Mouse (Mus musculus): ENCODE results near the gene Slit3. TPM values are rescaled to one million over a fixed set of nuclear protein-coding genes. Genes with fewer than 3 reads are reported as not detected.

Slit3 gene
- polyA plus RNA-seq, 1 experiment from 2014 or later: 25.9 TPM

- Histone ChIP-seq H3K9ac (no peak overlapping the region), H3K4me3 (no peak overlapping the region), H3K36me3 (no peaks in the 10 kb centered on the region), H3K27me3 (0 out of 2 replicates have a peak, but pooled peaks cover 12% of the 10 kb centered on the region), H3K4me2 (no peak overlapping the region), H3K4me1 (replicated peaks) (no peaks in the 10 kb centered on the region), H3K27ac (no peak overlapping the region), H3K9me3 (no peaks in the 10 kb centered on the region)
- no peak for ATAC-seq (ENCODE audit: low FRiP score)
- 37% methylated on average over 11 of the region's 11 CpGs for WGBS
These were observed 319.2 kb downstream of the Slit3 start for GRCm38 (mm10) chr11:35440186-35440585.

GRCm38 (mm10) chr11:35444489-35445100, 323.6 kb downstream of the Slit3 start:
- H3K4me3 ChIP-seq: no peak overlapping the region
- WGBS: 69% methylated on average over 6 of the region's 6 CpGs
- H3K9ac ChIP-seq: no peak overlapping the region
- no peak overlapping the region for H3K27ac ChIP-seq
- H3K27me3 ChIP-seq: peaks cover 8% of the 10 kb centered on the region; the same call in 1 of the 2 replicates
- H3K9me3 ChIP-seq: no peaks in the 10 kb centered on the region
- ATAC-seq (ENCODE audit: low FRiP score): no peak
- H3K4me2 ChIP-seq: no peak overlapping the region
- H3K36me3 ChIP-seq: no peaks in the 10 kb centered on the region
- H3K4me1 ChIP-seq (replicated peaks): no peaks in the 10 kb centered on the region

- peaks cover 25% of the 10 kb centered on the region for H3K27me3 ChIP-seq
- peaks cover 5% of the 10 kb centered on the region; the same call in 1 of the 2 replicates for H3K4me1 ChIP-seq (replicated peaks)
- H3K9me3 ChIP-seq: no peaks in the 10 kb centered on the region
- H3K27ac ChIP-seq: no peak overlapping the region
- WGBS: 77% methylated on average over 9 of the region's 9 CpGs
- no peak overlapping the region for H3K9ac ChIP-seq
- ATAC-seq (ENCODE audit: low FRiP score): no peak
- no peak overlapping the region for H3K4me2 ChIP-seq
- no peaks in the 10 kb centered on the region for H3K36me3 ChIP-seq
- no peak overlapping the region for H3K4me3 ChIP-seq
These were observed 326.9 kb downstream of the Slit3 start for GRCm38 (mm10) chr11:35447951-35448350.

- Histone ChIP-seq H3K4me1 (replicated peaks) (peaks cover 16% of the 10 kb centered on the region), H3K9ac (no peak overlapping the region), H3K27me3 (peaks cover 26% of the 10 kb centered on the region), H3K4me2 (no peak overlapping the region), H3K36me3 (no peaks in the 10 kb centered on the region), H3K4me3 (no peak overlapping the region), H3K27ac (no peak overlapping the region), H3K9me3 (no peaks in the 10 kb centered on the region)
- ATAC-seq (ENCODE audit: low FRiP score): no peak
- WGBS: 85% methylated on average over 6 of the region's 6 CpGs
These were observed 328.2 kb downstream of the Slit3 start for GRCm38 (mm10) chr11:35449199-35449598.

- no peak for ATAC-seq (ENCODE audit: low FRiP score)
- peaks cover 26% of the 10 kb centered on the region for H3K27me3 ChIP-seq
- no peaks in the 10 kb centered on the region for H3K9me3 ChIP-seq
- no peak overlapping the region for H3K4me2 ChIP-seq
- no peaks in the 10 kb centered on the region for H3K36me3 ChIP-seq
- 30% methylated on average over 4 of the region's 4 CpGs for WGBS
- no peak overlapping the region for H3K27ac ChIP-seq
- H3K4me1 ChIP-seq (replicated peaks): peaks cover 30% of the 10 kb centered on the region
- H3K9ac ChIP-seq: no peak overlapping the region
- H3K4me3 ChIP-seq: no peak overlapping the region
These were observed 330.6 kb downstream of the Slit3 start for GRCm38 (mm10) chr11:35451636-35452035.

- ATAC-seq (ENCODE audit: low FRiP score): peak; percentile 72
- Histone ChIP-seq H3K9ac (no peak overlapping the region), H3K27me3 (peaks cover 26% of the 10 kb centered on the region), H3K4me1 (replicated peaks) (peaks cover 30% of the 10 kb centered on the region), H3K27ac (no peak overlapping the region), H3K4me2 (no peak overlapping the region), H3K36me3 (no peaks in the 10 kb centered on the region), H3K9me3 (no peaks in the 10 kb centered on the region), H3K4me3 (no peak overlapping the region)
- 24% methylated on average over 5 of the region's 5 CpGs for WGBS
These were observed 331.4 kb downstream of the Slit3 start for GRCm38 (mm10) chr11:35452413-35452812.

GRCm38 (mm10) chr11:35454191-35454725, 333.2 kb downstream of the Slit3 start:
- peak; percentile 63; the same call in 1 of the 2 replicates for ATAC-seq (ENCODE audit: low FRiP score)
- Histone ChIP-seq H3K27ac (peak overlapping the region; percentile 53), H3K4me2 (0 out of 2 replicates have a peak overlapping the region, but pooled peaks have one; percentile 0), H3K4me1 (replicated peaks) (peaks cover 35% of the 10 kb centered on the region), H3K9me3 (no peaks in the 10 kb centered on the region), H3K4me3 (no peak overlapping the region), H3K9ac (no peak overlapping the region), H3K27me3 (peaks cover 26% of the 10 kb centered on the region), H3K36me3 (no peaks in the 10 kb centered on the region)
- WGBS: 4% methylated on average over 10 of the region's 10 CpGs

GRCm38 (mm10) chr11:35454781-35455180, 333.8 kb downstream of the Slit3 start:
- peaks cover 22% of the 10 kb centered on the region for H3K27me3 ChIP-seq
- no peak overlapping the region for H3K27ac ChIP-seq
- peak; percentile 33; the same call in 1 of the 2 replicates for ATAC-seq (ENCODE audit: low FRiP score)
- no peak overlapping the region for H3K4me2 ChIP-seq
- H3K36me3 ChIP-seq: no peaks in the 10 kb centered on the region
- no peaks in the 10 kb centered on the region for H3K9me3 ChIP-seq
- WGBS: 15% methylated on average over 4 of the region's 4 CpGs
- no peak overlapping the region for H3K9ac ChIP-seq
- H3K4me1 ChIP-seq (replicated peaks): peaks cover 35% of the 10 kb centered on the region
- no peak overlapping the region for H3K4me3 ChIP-seq

- Histone ChIP-seq H3K9ac (no peak overlapping the region), H3K27me3 (peaks cover 9% of the 10 kb centered on the region; the same call in 1 of the 2 replicates), H3K9me3 (no peaks in the 10 kb centered on the region), H3K4me2 (no peak overlapping the region), H3K27ac (no peak overlapping the region), H3K4me3 (no peak overlapping the region), H3K4me1 (replicated peaks) (peaks cover 29% of the 10 kb centered on the region), H3K36me3 (no peaks in the 10 kb centered on the region)
- no peak for ATAC-seq (ENCODE audit: low FRiP score)
- 58% methylated on average over 2 of the region's 2 CpGs for WGBS
These were observed 337.0 kb downstream of the Slit3 start for GRCm38 (mm10) chr11:35458068-35458467.

- ATAC-seq (ENCODE audit: low FRiP score): no peak
- H3K27me3 ChIP-seq: peaks cover 4% of the 10 kb centered on the region; the same call in 1 of the 2 replicates
- H3K9ac ChIP-seq: no peak overlapping the region
- no peak overlapping the region for H3K4me3 ChIP-seq
- H3K9me3 ChIP-seq: no peaks in the 10 kb centered on the region
- H3K36me3 ChIP-seq: no peaks in the 10 kb centered on the region
- 91% methylated on average over 6 of the region's 6 CpGs for WGBS
- H3K4me2 ChIP-seq: no peak overlapping the region
- H3K27ac ChIP-seq: no peak overlapping the region
- peaks cover 17% of the 10 kb centered on the region for H3K4me1 ChIP-seq (replicated peaks)
These were observed 345.7 kb downstream of the Slit3 start for GRCm38 (mm10) chr11:35466701-35467100.

- Histone ChIP-seq H3K27me3 (peaks cover 7% of the 10 kb centered on the region; the same call in 1 of the 2 replicates), H3K36me3 (no peaks in the 10 kb centered on the region), H3K9ac (no peak overlapping the region; the same call in 1 of the 2 replicates), H3K9me3 (no peaks in the 10 kb centered on the region), H3K27ac (no peak overlapping the region), H3K4me1 (replicated peaks) (peaks cover 20% of the 10 kb centered on the region), H3K4me3 (no peak overlapping the region), H3K4me2 (no peak overlapping the region)
- 0 out of 2 replicates have a peak, but pooled peaks have one; percentile 30 for ATAC-seq (ENCODE audit: low FRiP score)
- 64% methylated on average over 7 of the region's 7 CpGs for WGBS
These were observed 347.8 kb downstream of the Slit3 start for GRCm38 (mm10) chr11:35468847-35469246.

GRCm38 (mm10) chr11:35469940-35470339, 348.9 kb downstream of the Slit3 start:
- Histone ChIP-seq H3K4me2 (no peak overlapping the region), H3K4me1 (replicated peaks) (peaks cover 20% of the 10 kb centered on the region), H3K4me3 (no peak overlapping the region), H3K36me3 (no peaks in the 10 kb centered on the region), H3K27me3 (peaks cover 7% of the 10 kb centered on the region; the same call in 1 of the 2 replicates), H3K27ac (no peak overlapping the region), H3K9me3 (no peaks in the 10 kb centered on the region), H3K9ac (no peak overlapping the region)
- no peak for ATAC-seq (ENCODE audit: low FRiP score)
- 84% methylated on average over 4 of the region's 4 CpGs for WGBS

GRCm38 (mm10) chr11:35470853-35471252, 349.8 kb downstream of the Slit3 start:
- WGBS: 56% methylated on average over 5 of the region's 5 CpGs
- no peak overlapping the region for H3K4me3 ChIP-seq
- ATAC-seq (ENCODE audit: low FRiP score): no peak
- no peak overlapping the region for H3K4me2 ChIP-seq
- no peak overlapping the region for H3K9ac ChIP-seq
- peaks cover 25% of the 10 kb centered on the region for H3K4me1 ChIP-seq (replicated peaks)
- no peak overlapping the region for H3K27ac ChIP-seq
- peaks cover 7% of the 10 kb centered on the region; the same call in 1 of the 2 replicates for H3K27me3 ChIP-seq
- H3K36me3 ChIP-seq: no peaks in the 10 kb centered on the region
- H3K9me3 ChIP-seq: no peaks in the 10 kb centered on the region
